Mouse (Mus musculus): ENCODE results near the gene Zcchc24.

DNA sequence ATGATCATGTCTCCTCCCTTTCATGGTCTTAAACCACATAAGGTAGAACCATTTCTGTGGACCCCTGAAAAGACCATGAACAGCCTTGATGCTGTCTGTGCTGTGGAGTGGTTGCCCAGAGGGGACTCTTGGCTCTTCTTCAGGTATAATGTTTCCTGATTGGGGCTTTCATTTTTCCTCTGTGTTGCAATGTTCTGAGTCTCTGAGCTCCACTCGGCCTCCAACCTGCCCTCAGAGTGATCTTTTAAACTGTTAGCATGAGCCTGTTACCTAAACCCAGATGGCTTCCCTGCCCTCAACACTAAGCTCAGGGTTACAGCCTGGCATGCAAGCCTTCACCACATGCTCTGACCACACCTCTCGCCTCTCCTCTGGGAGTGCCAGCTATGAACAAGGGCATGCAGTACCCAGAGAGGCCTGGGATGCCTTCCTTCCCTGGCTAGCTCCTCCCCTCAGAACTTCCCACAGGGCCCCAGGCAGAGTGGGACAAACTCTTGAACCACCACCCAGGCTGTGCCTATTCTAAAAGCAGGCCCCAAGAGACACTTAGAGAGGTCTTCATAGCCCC, 18.3 kb downstream of the Zcchc24 start:
- TF ChIP-seq CTCF (IDR thresholded peaks at IDR 0.05; ENCODE audit: borderline replicate concordance, insufficient read depth, low read length), result no peak
- no peak for TF ChIP-seq POLR2A (IDR thresholded peaks at IDR 0.05; ENCODE audit: low read depth, low read length)
